7 mouse cellular contexts compared by ENCODE assay signal in genomic region chr11:3514529-3515054, GRCm38 (mm10). TPM values are rescaled to one million over a fixed set of nuclear protein-coding genes. Genes with fewer than 3 reads are reported as not detected.
DNase-seq lines count a peak whose midpoint lies in the region; ATAC-seq lines count a peak whose summit lies in the region.

Gene Selenom (plus strand): TSS chr11:3514684.

- intact Hi-C loops in left cerebral cortex, postnatal 36 days (cut with DNase I): loop anchor here (2.0 kb wide), 1 partner anchor 42 kb away; no protein-coding TSS in a partner anchor

- no peaks in the 10 kb centered on the region for H3K36me3 ChIP-seq in intestine, embryonic 16.5 days (ENCODE audit: control insufficient read depth, insufficient read depth, low read length)
- no peaks in the 10 kb centered on the region for H3K36me3 ChIP-seq in midbrain, embryonic 11.5 days (ENCODE audit: control insufficient read depth, insufficient read depth, low read length)

- peak within 1 kb of the TSS; percentile 73 for H3K4me2 ChIP-seq in intestine, embryonic 16.5 days (ENCODE audit: low read depth, low read length)
- peak within 1 kb of the TSS; percentile 65 for H3K4me2 ChIP-seq in midbrain, embryonic 11.5 days

- H3K9me3 ChIP-seq in intestine, embryonic 16.5 days (ENCODE audit: control insufficient read depth, low read length): no peaks in the 10 kb centered on the region
- no peaks in the 10 kb centered on the region for H3K9me3 ChIP-seq in midbrain, embryonic 11.5 days (ENCODE audit: control insufficient read depth, low read length)

- WGBS in intestine, embryonic 16.5 days: under 1% methylated on average over 26 of the region's 26 CpGs
- WGBS in midbrain, embryonic 11.5 days: 1% methylated on average over 26 of the region's 26 CpGs

- H3K4me1 ChIP-seq in intestine, embryonic 16.5 days (ENCODE audit: control insufficient read depth, insufficient read depth, low read length): peaks cover 27% of the 10 kb centered on the region
- peaks cover 14% of the 10 kb centered on the region for H3K4me1 ChIP-seq in midbrain, embryonic 11.5 days (ENCODE audit: control insufficient read depth, insufficient read depth, low read length)

- H3K27ac ChIP-seq in intestine, embryonic 16.5 days (ENCODE audit: low read length): peak within 1 kb of the TSS; percentile 59
- no peak within 1 kb of the TSS for H3K27ac ChIP-seq in midbrain, embryonic 11.5 days (ENCODE audit: low read depth, low read length)

- ATAC-seq in intestine, embryonic 16.5 days: peak; percentile 72
- peak; percentile 80 for ATAC-seq in midbrain, embryonic 11.5 days (ENCODE audit: low FRiP score)

- peak; percentile 90 for DNase-seq in adrenal gland, adult 2 months
- DNase-seq in embryo, embryonic 11.5 days (ENCODE audit: low read depth, low spot score): peak; percentile 73
- peak; percentile 82 to 91 for DNase-seq in gastrocnemius, postnatal 4 days (ENCODE audit: low spot score in 2 of 2)
- peak; percentile 92 for DNase-seq in left cerebral cortex, postnatal 36 days (ENCODE audit: low spot score in 2 of 2)
- peak; percentile 99 for DNase-seq in midbrain, embryonic 11.5 days (ENCODE audit: low spot score, missing footprints)
- DNase-seq in skeletal muscle tissue, adult 2 months (ENCODE audit: low read depth, low spot score): peak; percentile 88

- H3K4me3 ChIP-seq in intestine, embryonic 16.5 days (ENCODE audit: low read length): peak within 1 kb of the TSS; percentile 64
- peak within 1 kb of the TSS; percentile 41 for H3K4me3 ChIP-seq in midbrain, embryonic 11.5 days (ENCODE audit: low read depth, low read length)

- peak within 1 kb of the TSS; percentile 75 for H3K9ac ChIP-seq in intestine, embryonic 16.5 days (ENCODE audit: low read depth, low read length)
- peak within 1 kb of the TSS; percentile 66 for H3K9ac ChIP-seq in midbrain, embryonic 11.5 days (ENCODE audit: low read length)

- no peaks in the 10 kb centered on the region; the same call in 1 of the 2 replicates for H3K27me3 ChIP-seq in intestine, embryonic 16.5 days (replicated peaks; ENCODE audit: control insufficient read depth, insufficient read depth, low read length)
- H3K27me3 ChIP-seq in midbrain, embryonic 11.5 days (ENCODE audit: control insufficient read depth, insufficient read depth, low read length): peaks cover 24% of the 10 kb centered on the region

RNA-seq across cellular contexts. Expression of gene Selenom, which starts in this region (rescaled TPM):
- 10 to 100 TPM; 31.7 to 54.5 TPM for total RNA-seq in adrenal gland, adult 2 months (2021)
- polyA plus RNA-seq in adrenal gland, adult 2 months (2012; rRNA removed): 89.0 and 131 TPM in 2 replicates
- total RNA-seq in gastrocnemius, postnatal 4 days (2021): 10 to 100 TPM; 85.5 to 88.7 TPM
- 182 and 185 TPM in 2 replicates for polyA plus RNA-seq in intestine, embryonic 16.5 days (2015; fragmentation: Nextera tagmentation; extraction: Ambion mirVana)
- total RNA-seq in left cerebral cortex, postnatal 36 days (2021): 100 to 1,000 TPM; 128 to 155 TPM
- polyA plus RNA-seq in midbrain, embryonic 11.5 days (2014; fragmentation: Nextera tagmentation; extraction: Ambion mirVana): 55.9 and 58.9 TPM in 2 replicates
